Mouse (Mus musculus) ES-E14 (cell line): ENCODE measurements at regions not wholly inside any gene's neighbourhood (a gene's known extent, or its start where the extent isn't known, plus 50 kb on each side); places are given as distances from the start of the nearest gene placed in this dataset.

ENCODE experiments used
- DNase-seq: peaks from one replicate; pipeline ENCODE4 v3.0.0-alpha.2; 2013; ENCODE audit warnings: low read depth, low spot score
- H3K27ac ChIP-seq: 2 replicates; pipeline ENCODE4 v1.5.1; 2012; ENCODE audit warnings: low read depth, mild to moderate bottlenecking, low read length, moderate library complexity, mixed read lengths; ENCODE audit not compliant: poor library complexity, insufficient read depth, severe bottlenecking
- H3K36me3 ChIP-seq: 2 replicates; pipeline ENCODE4 v1.6.1; 2012; ENCODE audit warnings: mild to moderate bottlenecking, low read length, moderate library complexity, mixed read lengths; ENCODE audit not compliant: control insufficient read depth, poor library complexity, insufficient read depth, severe bottlenecking
- H3K4me1 ChIP-seq, 2 experiments: fragments of 150-350 bp in 1 of 2; sonication (generic) in 1 of 2; 2 replicates each; pipeline ENCODE4 v1.6.1; 2012; ENCODE audit warnings: low read length in 2 of 2, mild to moderate bottlenecking in 1 of 2, mixed read lengths in 1 of 2; ENCODE audit not compliant: control insufficient read depth in 2 of 2, insufficient read depth in 2 of 2, poor library complexity in 1 of 2
- H3K4me3 ChIP-seq, 2 experiments: fragments of 150-350 bp in 1 of 2; sonication (generic) in 1 of 2; 2 replicates each; pipeline ENCODE4 v1.5.1; 2012; ENCODE audit warnings: low read length in 2 of 2, low read depth in 1 of 2, mild to moderate bottlenecking in 1 of 2, mixed read lengths in 1 of 2; ENCODE audit not compliant: insufficient read depth in 1 of 2, poor library complexity in 1 of 2, severe bottlenecking in 1 of 2
- H3K9ac ChIP-seq: 2 replicates; pipeline ENCODE4 v1.6.1; 2012; ENCODE audit warnings: low read depth, mild to moderate bottlenecking, low read length, mixed read lengths; ENCODE audit not compliant: poor library complexity, insufficient read depth, severe bottlenecking
- H3K9me3 ChIP-seq: fragments of 150-350 bp; sonication (generic); 2 replicates; pipeline ENCODE4 v1.6.1; 2012; ENCODE audit warnings: low read depth, mild to moderate bottlenecking, low read length; ENCODE audit not compliant: control insufficient read depth, insufficient read depth
- CHD2 ChIP-seq: IDR thresholded peaks from 2 replicates; pipeline ENCODE4 v1.6.1; 2014; ENCODE audit warnings: mild to moderate bottlenecking, low read depth, low read length, inconsistent platforms
- HCFC1 ChIP-seq: IDR thresholded peaks from 2 replicates; pipeline ENCODE4 v1.6.1; 2012; ENCODE audit warnings: low read length, inconsistent platforms, borderline replicate concordance; ENCODE audit not compliant: insufficient read depth
- MAFK ChIP-seq: IDR thresholded peaks from 2 replicates; pipeline ENCODE4 v1.6.1; 2014; ENCODE audit warnings: mild to moderate bottlenecking, low read depth, low read length, inconsistent platforms; ENCODE audit not compliant: insufficient read depth
- ZC3H11A ChIP-seq: IDR thresholded peaks from 2 replicates; pipeline ENCODE4 v1.6.1; 2012; ENCODE audit warnings: low read depth, mild to moderate bottlenecking, inconsistent platforms, low read length, borderline replicate concordance
- ZNF384 ChIP-seq: IDR thresholded peaks from 2 replicates; pipeline ENCODE4 v1.6.1; 2012; ENCODE audit warnings: low read depth, low read length, inconsistent platforms
- in situ Hi-C, 2 experiments: fragments of 600-800 bp; cut with MboI; formaldehyde crosslinking; loops; one replicate each; pipeline ENCODE4 v1.15.1; 2025; ENCODE audit warnings: low sequenced_read_pairs in 2 of 2, inconsistent platforms in 1 of 2; ENCODE audit not compliant: unreplicated experiment in 2 of 2

GRCm38 (mm10) chr14:103938201-103938600, 94.0 kb upstream of the Ednrb start:
- H3K9me3 ChIP-seq = no peaks in the 10 kb centered on the region
- in situ Hi-C loops = no loop called here
- TF ChIP-seq ZNF384 (no peak), MAFK (no peak), CHD2 (no peak), ZC3H11A (no peak), HCFC1 (no peak)
- H3K4me1 ChIP-seq = no peaks in the 10 kb centered on the region
- DNase-seq = no peak
- H3K9ac ChIP-seq = no peak overlapping the region
- no peak overlapping the region for H3K27ac ChIP-seq
- H3K4me3 ChIP-seq = no peak overlapping the region
- H3K36me3 ChIP-seq = no peaks in the 10 kb centered on the region; the same call in 1 of the 2 replicates

DNA sequence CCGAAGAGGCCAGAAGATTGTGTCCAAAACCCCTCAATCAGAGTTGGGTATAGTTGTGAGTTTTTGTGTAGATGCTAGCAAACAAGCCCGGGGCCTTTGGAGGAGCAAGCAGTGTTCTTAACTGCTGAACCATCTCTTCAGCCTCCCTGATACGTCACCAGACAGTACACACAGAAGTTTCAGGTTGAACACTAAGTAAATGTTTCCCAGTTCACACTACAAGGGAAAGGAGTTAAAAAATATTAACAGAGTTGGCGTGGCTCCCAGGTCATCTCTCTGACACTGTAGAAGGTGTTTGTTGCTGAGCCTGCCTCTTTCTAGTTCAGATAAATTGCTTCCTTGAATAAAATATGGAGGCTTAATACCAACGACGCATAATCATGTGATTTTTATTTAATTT, 93.5 kb upstream of the Ednrb start:
- in situ Hi-C loops = no loop called here
- H3K9ac ChIP-seq = no peak overlapping the region

GRCm38 (mm10) chr14:103933813-103934212, 89.6 kb upstream of the Ednrb start:
- H3K27ac ChIP-seq = no peak overlapping the region
- no peaks in the 10 kb centered on the region for H3K36me3 ChIP-seq
- no peaks in the 10 kb centered on the region for H3K4me1 ChIP-seq
- no peak overlapping the region for H3K4me3 ChIP-seq
- H3K9me3 ChIP-seq = no peaks in the 10 kb centered on the region
- DNase-seq = no peak
- TF ChIP-seq ZC3H11A = no peak
- TF ChIP-seq ZNF384 = no peak
- no peak for TF ChIP-seq HCFC1
- TF ChIP-seq CHD2 = no peak
- no peak for TF ChIP-seq MAFK
- in situ Hi-C loops = no loop called here
- no peak overlapping the region for H3K9ac ChIP-seq

More for the DNA sequence above, 93.5 kb upstream of the Ednrb start:
- no peaks in the 10 kb centered on the region; the same call in 1 of the 2 replicates for H3K36me3 ChIP-seq
- H3K4me1 ChIP-seq = no peaks in the 10 kb centered on the region
- TF ChIP-seq ZC3H11A (no peak), ZNF384 (no peak), HCFC1 (no peak)
- no peaks in the 10 kb centered on the region for H3K9me3 ChIP-seq
- no peak overlapping the region for H3K4me3 ChIP-seq
- DNase-seq = no peak
- H3K27ac ChIP-seq = no peak overlapping the region

GRCm38 (mm10) chr14:103932170-103932569, 88.0 kb upstream of the Ednrb start:
- Histone ChIP-seq H3K4me3 (no peak overlapping the region), H3K9ac (no peak overlapping the region), H3K9me3 (no peaks in the 10 kb centered on the region), H3K27ac (no peak overlapping the region), H3K4me1 (no peaks in the 10 kb centered on the region), H3K36me3 (no peaks in the 10 kb centered on the region)
- DNase-seq = no peak
- in situ Hi-C loops = no loop called here
- TF ChIP-seq CHD2 (no peak), MAFK (no peak)

- Histone ChIP-seq H3K27ac (no peak overlapping the region), H3K36me3 (no peaks in the 10 kb centered on the region), H3K4me3 (no peak overlapping the region), H3K9ac (no peak overlapping the region), H3K9me3 (no peaks in the 10 kb centered on the region), H3K4me1 (no peaks in the 10 kb centered on the region)
- in situ Hi-C loops = no loop called here
- DNase-seq = no peak
- TF ChIP-seq ZNF384 (no peak), CHD2 (no peak), ZC3H11A (no peak), HCFC1 (no peak), MAFK (no peak)
These were observed 85.6 kb upstream of the Ednrb start for GRCm38 (mm10) chr14:103929734-103930364.
